Mouse (Mus musculus): ENCODE data around the gene Sost.

DNA sequence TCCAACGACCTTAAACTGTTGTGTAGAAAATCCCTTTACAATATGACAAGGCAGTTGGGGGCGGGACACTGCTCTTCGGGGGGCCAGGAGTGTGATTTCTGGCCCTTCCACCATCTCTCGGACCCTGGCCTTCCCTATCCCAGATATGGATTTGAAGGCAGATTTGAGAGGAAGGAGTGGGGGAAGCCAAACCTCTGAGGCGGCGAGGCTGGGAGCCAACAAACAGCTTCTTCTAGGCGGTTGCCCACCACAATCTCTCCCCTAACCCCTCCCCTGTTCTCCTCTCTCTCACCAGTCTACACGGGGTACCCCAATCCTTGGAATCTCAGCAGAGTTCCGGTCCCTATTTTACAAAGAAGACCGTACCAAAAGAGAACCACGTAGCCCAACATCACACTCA is 3.8 kb downstream of the Sost start:
- no peak for TF ChIP-seq CTCF (IDR thresholded peaks at IDR 0.05; ENCODE audit: borderline replicate concordance, control insufficient read depth, extremely low read depth, insufficient read depth, low read length, poor library complexity)
- TF ChIP-seq POLR2A (IDR thresholded peaks at IDR 0.05; ENCODE audit: control insufficient read depth, extremely low read depth, insufficient read depth, low read length, poor library complexity): no peak

Measured in thymus, adult 2 months (tissue).